In genomic region chr2:91456491-91457100, GRCm38 (mm10) we compare ENCODE assay signal across 8 mouse cellular contexts. TPM values are rescaled to one million over a fixed set of nuclear protein-coding genes. Genes with fewer than 3 reads are reported as not detected.
DNase-seq lines count a peak whose midpoint lies in the region; ATAC-seq and TF ChIP-seq lines count a peak whose summit lies in the region.

No protein-coding gene starts in this region.

- whole genome bisulfite sequencing in forebrain, postnatal 0 days, result 43% methylated on average over 9 of the region's 9 CpGs
- WGBS in liver, embryonic 15.5 days (ENCODE audit: insufficient replicate concordance), result 30% methylated on average over 9 of the region's 9 CpGs

- intact Hi-C loops in gastrocnemius, adult 2 months (cut with DNase I), result loop anchor here (2.0 kb wide), 1 partner anchor 24 kb away; no protein-coding TSS in a partner anchor

- H3K27ac ChIP-seq in gastrocnemius, adult 2 months, result peak overlapping the region; percentile 91
- no peak overlapping the region for H3K27ac ChIP-seq in forebrain, postnatal 0 days (ENCODE audit: low read depth, low read length)
- no peak overlapping the region; the same call in 1 of the 2 replicates for H3K27ac ChIP-seq in liver, embryonic 15.5 days (replicated peaks)

- no peaks in the 10 kb centered on the region for H3K36me3 ChIP-seq in forebrain, postnatal 0 days (ENCODE audit: insufficient read depth)
- H3K36me3 ChIP-seq in liver, embryonic 15.5 days (replicated peaks), result no peaks in the 10 kb centered on the region

- DNase-seq in gastrocnemius, adult 2 months, result no peak
- no peak for DNase-seq in gastrocnemius, adult 8-10 months (ENCODE audit: low spot score in 2 of 2)
- DNase-seq in 3T3-L1 (ENCODE audit: low read depth, low spot score), result peak; percentile 9
- DNase-seq in forebrain, postnatal 0 days, result no peak
- no peak for DNase-seq in adrenal gland, adult 2 months
- DNase-seq in ovary, postnatal 36 days (ENCODE audit: low spot score), result no peak

- H3K4me1 ChIP-seq in forebrain, postnatal 0 days (ENCODE audit: insufficient read depth), result peaks cover 4% of the 10 kb centered on the region; the same call in 1 of the 2 replicates
- H3K4me1 ChIP-seq in liver, embryonic 15.5 days (replicated peaks), result peaks cover 42% of the 10 kb centered on the region

- H3K9me3 ChIP-seq in forebrain, postnatal 0 days (ENCODE audit: low read length), result no peaks in the 10 kb centered on the region
- H3K9me3 ChIP-seq in liver, embryonic 15.5 days (replicated peaks), result no peaks in the 10 kb centered on the region

- TF ChIP-seq CTCF in gastrocnemius, adult 2 months (IDR thresholded peaks at IDR 0.05), result no peak
- no peak for TF ChIP-seq CTCF in forebrain, postnatal 0 days (IDR thresholded peaks at IDR 0.05; ENCODE audit: low read depth)

- peak overlapping the region; percentile 87 for H3K4me3 ChIP-seq in gastrocnemius, adult 2 months
- peak overlapping the region; percentile 54; the same call in 1 of the 2 replicates for H3K4me3 ChIP-seq in forebrain, postnatal 0 days (ENCODE audit: low read depth, low read length)
- peak overlapping the region; percentile 61 for H3K4me3 ChIP-seq in liver, embryonic 15.5 days (replicated peaks)

- H3K4me2 ChIP-seq in forebrain, postnatal 0 days (ENCODE audit: low read depth), result peak overlapping the region; percentile 99
- H3K4me2 ChIP-seq in liver, embryonic 15.5 days, result peak overlapping the region; percentile 77

- ATAC-seq in forebrain, postnatal 0 days, result no peak
- no peak for ATAC-seq in liver, embryonic 15.5 days (ENCODE audit: insufficient read depth)
- no peak for ATAC-seq in granulocyte monocyte progenitor cell, adult 5-6 weeks (replicated peaks; ENCODE audit: poor library complexity, severe bottlenecking)

- 0 out of 2 replicates have a peak overlapping the region, but pooled peaks have one; percentile 51 for H3K9ac ChIP-seq in forebrain, postnatal 0 days
- H3K9ac ChIP-seq in liver, embryonic 15.5 days, result peak overlapping the region; percentile 48; the same call in 1 of the 2 replicates

- H3K27me3 ChIP-seq in forebrain, postnatal 0 days (ENCODE audit: insufficient read depth, low read length), result no peaks in the 10 kb centered on the region
- peaks cover 73% of the 10 kb centered on the region for H3K27me3 ChIP-seq in liver, embryonic 15.5 days

RNA-seq across cellular contexts. Expression of gene Lrp4, which starts 0.7 kb away (rescaled TPM):
- total RNA-seq in gastrocnemius, adult 2 months (2021), result 10 to 100 TPM in 1 of 2 experiments, 1 to 10 TPM in 1; 7.8 to 10.2 TPM
- 1 to 10 TPM; 6.9 to 9.4 (median 9.2) TPM for total RNA-seq in gastrocnemius, adult 8-10 months (2022)
- total RNA-seq in forebrain, postnatal 0 days (2014; rRNA removed), result 12.0 and 13.7 TPM in 2 replicates
- 2.8 and 4.1 TPM in 2 replicates for polyA plus RNA-seq in forebrain, postnatal 0 days (2015; fragmentation: Nextera tagmentation; extraction: Ambion mirVana)
- 1.2 and 1.3 TPM in 2 replicates for polyA plus RNA-seq in liver, embryonic 15.5 days (2015; fragmentation: Nextera tagmentation; extraction: Ambion mirVana)
- total RNA-seq in adrenal gland, adult 2 months (2021), result 1 to 10 TPM; 3.5 to 6.5 TPM
- polyA plus RNA-seq in adrenal gland, adult 2 months (2012; rRNA removed), result 2.0 and 2.4 TPM in 2 replicates
- 2.6 and 2.8 TPM in 2 replicates for total RNA-seq in granulocyte monocyte progenitor cell, adult 5-6 weeks (2014; fragmentation: Nextera tagmentation)
- 5.2 and 5.4 TPM in 2 replicates for total RNA-seq in granulocyte monocyte progenitor cell, adult 5-6 weeks (2017)

RNA-seq across cellular contexts. Expression of gene 1110051M20Rik, which starts 12.1 kb away (rescaled TPM):
- 10 to 100 TPM; 13.4 to 20.0 TPM for total RNA-seq in gastrocnemius, adult 2 months (2021)
- 10 to 100 TPM; 15.2 to 21.6 (median 18.8) TPM for total RNA-seq in gastrocnemius, adult 8-10 months (2022)
- 127 and 147 TPM in 2 replicates for total RNA-seq in forebrain, postnatal 0 days (2014; rRNA removed)
- polyA plus RNA-seq in forebrain, postnatal 0 days (2015; fragmentation: Nextera tagmentation; extraction: Ambion mirVana), result 165 and 182 TPM in 2 replicates
- 5.8 and 7.0 TPM in 2 replicates for polyA plus RNA-seq in liver, embryonic 15.5 days (2015; fragmentation: Nextera tagmentation; extraction: Ambion mirVana)
- total RNA-seq in adrenal gland, adult 2 months (2021), result 10 to 100 TPM; 14.7 to 19.2 TPM
- 14.9 and 16.0 TPM in 2 replicates for polyA plus RNA-seq in adrenal gland, adult 2 months (2012; rRNA removed)
- total RNA-seq in granulocyte monocyte progenitor cell, adult 5-6 weeks (2014; fragmentation: Nextera tagmentation), result 8.8 and 9.6 TPM in 2 replicates
- 5.8 and 6.7 TPM in 2 replicates for total RNA-seq in granulocyte monocyte progenitor cell, adult 5-6 weeks (2017)
